Comparison of ENCODE assay signal across 8 mouse cellular contexts in genomic region chr9:44723521-44724041, GRCm38 (mm10). TPM values are rescaled to one million over a fixed set of nuclear protein-coding genes. Genes with fewer than 3 reads are reported as not detected.
A peak's percentile ranks its signal among the peaks of the same experiment; 100 is the strongest.
DNase-seq lines count a peak whose midpoint lies in the region; ATAC-seq lines count a peak whose summit lies in the region.
"Had no signal": no experiment of that assay in that cellular context is flagged by ENCODE, and none has a peak within 500 bp of the region (broad histone marks: within the 10 kb centered on the region; RNA-seq: fewer than 3 reads in every experiment).

No protein-coding gene starts in this region.

- H3K9me3 ChIP-seq in lung, embryonic 15.5 days, result no peaks in the 10 kb centered on the region
- no peaks in the 10 kb centered on the region for H3K9me3 ChIP-seq in forebrain, embryonic 12.5 days
- no peaks in the 10 kb centered on the region for H3K9me3 ChIP-seq in hindbrain, embryonic 16.5 days (ENCODE audit: control insufficient read depth, low read length)
- no peaks in the 10 kb centered on the region for H3K9me3 ChIP-seq in neural tube, embryonic 14.5 days (ENCODE audit: control insufficient read depth, low read length)
- H3K9me3 ChIP-seq: liver, embryonic 15.5 days had no signal

- peak overlapping the region; percentile 85 for H3K27ac ChIP-seq in lung, embryonic 15.5 days
- peak overlapping the region; percentile 70 for H3K27ac ChIP-seq in forebrain, embryonic 12.5 days
- H3K27ac ChIP-seq in hindbrain, embryonic 16.5 days (ENCODE audit: low read depth, low read length), result peak overlapping the region; percentile 67
- peak overlapping the region; percentile 44; the same call in 1 of the 2 replicates for H3K27ac ChIP-seq in neural tube, embryonic 14.5 days (ENCODE audit: low read depth, low read length)
- H3K27ac ChIP-seq: liver, embryonic 15.5 days had no signal

- 0 out of 2 replicates have a peak, but pooled peaks cover 2% of the 10 kb centered on the region for H3K36me3 ChIP-seq in lung, embryonic 15.5 days
- no peaks in the 10 kb centered on the region for H3K36me3 ChIP-seq in forebrain, embryonic 12.5 days (replicated peaks)
- H3K36me3 ChIP-seq in hindbrain, embryonic 16.5 days (ENCODE audit: control insufficient read depth, insufficient read depth, low read length), result no peaks in the 10 kb centered on the region
- no peaks in the 10 kb centered on the region for H3K36me3 ChIP-seq in neural tube, embryonic 14.5 days (ENCODE audit: control insufficient read depth, insufficient read depth, low read length)
- H3K36me3 ChIP-seq: liver, embryonic 15.5 days had no signal

- no peak for DNase-seq in lung, postnatal 25 days (ENCODE audit: low spot score)
- no peak for DNase-seq in right cerebral cortex, adult 2 months (ENCODE audit: low spot score in 2 of 2)
- no peak for DNase-seq in cerebellum, adult 9-10 months

- H3K4me1 ChIP-seq in lung, embryonic 15.5 days, result peaks cover 81% of the 10 kb centered on the region
- peaks cover 81% of the 10 kb centered on the region for H3K4me1 ChIP-seq in forebrain, embryonic 12.5 days
- H3K4me1 ChIP-seq in hindbrain, embryonic 16.5 days (ENCODE audit: control insufficient read depth, insufficient read depth, low read depth, low read length), result peaks cover 60% of the 10 kb centered on the region
- H3K4me1 ChIP-seq in neural tube, embryonic 14.5 days (ENCODE audit: control insufficient read depth, insufficient read depth, low read length), result peaks cover 48% of the 10 kb centered on the region

- no peaks in the 10 kb centered on the region for H3K27me3 ChIP-seq in lung, embryonic 15.5 days
- H3K27me3 ChIP-seq in forebrain, embryonic 12.5 days, result no peaks in the 10 kb centered on the region
- H3K27me3 ChIP-seq in hindbrain, embryonic 16.5 days (replicated peaks; ENCODE audit: control insufficient read depth, insufficient read depth, low read length), result no peaks in the 10 kb centered on the region
- H3K27me3 ChIP-seq in neural tube, embryonic 14.5 days (ENCODE audit: control insufficient read depth, insufficient read depth, low read length), result no peaks in the 10 kb centered on the region

- 52% methylated on average over 11 of the region's 11 CpGs for WGBS in lung, embryonic 15.5 days
- WGBS in forebrain, embryonic 12.5 days, result 81% methylated on average over 11 of the region's 11 CpGs
- 50% methylated on average over 11 of the region's 11 CpGs for WGBS in hindbrain, embryonic 16.5 days
- WGBS in neural tube, embryonic 14.5 days, result 72% methylated on average over 11 of the region's 11 CpGs

- H3K4me2 ChIP-seq in lung, embryonic 15.5 days, result no peak overlapping the region
- no peak overlapping the region for H3K4me2 ChIP-seq in forebrain, embryonic 12.5 days
- no peak overlapping the region for H3K4me2 ChIP-seq in hindbrain, embryonic 16.5 days (ENCODE audit: low read length)
- H3K4me2 ChIP-seq in neural tube, embryonic 14.5 days (ENCODE audit: low read depth, low read length), result no peak overlapping the region
- H3K4me2 ChIP-seq: liver, embryonic 15.5 days had no signal

- H3K4me3 ChIP-seq in lung, embryonic 15.5 days, result no peak overlapping the region
- no peak overlapping the region for H3K4me3 ChIP-seq in forebrain, embryonic 12.5 days (replicated peaks)
- H3K4me3 ChIP-seq in hindbrain, embryonic 16.5 days (ENCODE audit: low read length), result no peak overlapping the region
- no peak overlapping the region for H3K4me3 ChIP-seq in neural tube, embryonic 14.5 days (ENCODE audit: low read depth, low read length)
- H3K4me3 ChIP-seq: liver, embryonic 15.5 days had no signal

- H3K9ac ChIP-seq in lung, embryonic 15.5 days, result no peak overlapping the region
- H3K9ac ChIP-seq in forebrain, embryonic 12.5 days, result no peak overlapping the region
- peak overlapping the region; percentile 7; the same call in 1 of the 2 replicates for H3K9ac ChIP-seq in hindbrain, embryonic 16.5 days (ENCODE audit: low read depth, low read length)
- no peak overlapping the region for H3K9ac ChIP-seq in neural tube, embryonic 14.5 days (replicated peaks; ENCODE audit: low read depth, low read length)
- H3K9ac ChIP-seq: liver, embryonic 15.5 days had no signal

- no peak for ATAC-seq in lung, embryonic 15.5 days (ENCODE audit: borderline replicate concordance, extremely low read depth, low FRiP score, low TSS enrichment)
- no peak for ATAC-seq in forebrain, embryonic 12.5 days (ENCODE audit: low FRiP score)
- no peak for ATAC-seq in hindbrain, embryonic 16.5 days
- ATAC-seq in neural tube, embryonic 14.5 days (ENCODE audit: low read depth), result no peak

RNA-seq across cellular contexts. Expression of gene Phldb1, which starts 11.4 kb away (rescaled TPM):
- 26.6 and 33.2 TPM in 2 replicates for polyA plus RNA-seq in lung, embryonic 15.5 days (2015; fragmentation: Nextera tagmentation; extraction: Ambion mirVana)
- 57.5 and 67.3 TPM in 2 replicates for polyA plus RNA-seq in forebrain, embryonic 12.5 days (2016; fragmentation: Nextera tagmentation; extraction: Ambion mirVana)
- polyA plus RNA-seq in hindbrain, embryonic 16.5 days (2015; fragmentation: Nextera tagmentation; extraction: Ambion mirVana), result 37.4 and 44.2 TPM in 2 replicates
- 38.8 and 45.5 TPM in 2 replicates for polyA plus RNA-seq in neural tube, embryonic 14.5 days (2014; fragmentation: Nextera tagmentation; extraction: Ambion mirVana)

RNA-seq across cellular contexts. Expression of gene Arcn1, which starts 44.1 kb away (rescaled TPM):
- polyA plus RNA-seq in lung, embryonic 15.5 days (2015; fragmentation: Nextera tagmentation; extraction: Ambion mirVana), result 193 and 199 TPM in 2 replicates
- 167 and 170 TPM in 2 replicates for polyA plus RNA-seq in forebrain, embryonic 12.5 days (2016; fragmentation: Nextera tagmentation; extraction: Ambion mirVana)
- polyA plus RNA-seq in hindbrain, embryonic 16.5 days (2015; fragmentation: Nextera tagmentation; extraction: Ambion mirVana), result 130 and 145 TPM in 2 replicates
- polyA plus RNA-seq in neural tube, embryonic 14.5 days (2014; fragmentation: Nextera tagmentation; extraction: Ambion mirVana), result 153 and 177 TPM in 2 replicates

RNA-seq across cellular contexts. Expression of gene Ift46, which starts 44.1 kb away (rescaled TPM):
- 93.2 and 99.1 TPM in 2 replicates for polyA plus RNA-seq in lung, embryonic 15.5 days (2015; fragmentation: Nextera tagmentation; extraction: Ambion mirVana)
- 124 and 130 TPM in 2 replicates for polyA plus RNA-seq in forebrain, embryonic 12.5 days (2016; fragmentation: Nextera tagmentation; extraction: Ambion mirVana)
- polyA plus RNA-seq in hindbrain, embryonic 16.5 days (2015; fragmentation: Nextera tagmentation; extraction: Ambion mirVana), result 152 and 160 TPM in 2 replicates
- polyA plus RNA-seq in neural tube, embryonic 14.5 days (2014; fragmentation: Nextera tagmentation; extraction: Ambion mirVana), result 160 and 170 TPM in 2 replicates

RNA-seq across cellular contexts. Expression of gene Treh, which starts 50.5 kb away (rescaled TPM):
- polyA plus RNA-seq in lung, embryonic 15.5 days (2015; fragmentation: Nextera tagmentation; extraction: Ambion mirVana), result not detected in 2 replicates
- polyA plus RNA-seq in forebrain, embryonic 12.5 days (2016; fragmentation: Nextera tagmentation; extraction: Ambion mirVana), result not detected in 2 replicates
- not detected in 2 replicates for polyA plus RNA-seq in hindbrain, embryonic 16.5 days (2015; fragmentation: Nextera tagmentation; extraction: Ambion mirVana)
- polyA plus RNA-seq in neural tube, embryonic 14.5 days (2014; fragmentation: Nextera tagmentation; extraction: Ambion mirVana), result not detected in 2 replicates
- polyA plus RNA-seq: liver, embryonic 15.5 days had no signal
